Mouse (Mus musculus): Measurements from ENCODE around the gene Cldn3.
A peak's percentile ranks its signal among the peaks of the same experiment; 100 is the strongest.

Cldn3 gene

DNA sequence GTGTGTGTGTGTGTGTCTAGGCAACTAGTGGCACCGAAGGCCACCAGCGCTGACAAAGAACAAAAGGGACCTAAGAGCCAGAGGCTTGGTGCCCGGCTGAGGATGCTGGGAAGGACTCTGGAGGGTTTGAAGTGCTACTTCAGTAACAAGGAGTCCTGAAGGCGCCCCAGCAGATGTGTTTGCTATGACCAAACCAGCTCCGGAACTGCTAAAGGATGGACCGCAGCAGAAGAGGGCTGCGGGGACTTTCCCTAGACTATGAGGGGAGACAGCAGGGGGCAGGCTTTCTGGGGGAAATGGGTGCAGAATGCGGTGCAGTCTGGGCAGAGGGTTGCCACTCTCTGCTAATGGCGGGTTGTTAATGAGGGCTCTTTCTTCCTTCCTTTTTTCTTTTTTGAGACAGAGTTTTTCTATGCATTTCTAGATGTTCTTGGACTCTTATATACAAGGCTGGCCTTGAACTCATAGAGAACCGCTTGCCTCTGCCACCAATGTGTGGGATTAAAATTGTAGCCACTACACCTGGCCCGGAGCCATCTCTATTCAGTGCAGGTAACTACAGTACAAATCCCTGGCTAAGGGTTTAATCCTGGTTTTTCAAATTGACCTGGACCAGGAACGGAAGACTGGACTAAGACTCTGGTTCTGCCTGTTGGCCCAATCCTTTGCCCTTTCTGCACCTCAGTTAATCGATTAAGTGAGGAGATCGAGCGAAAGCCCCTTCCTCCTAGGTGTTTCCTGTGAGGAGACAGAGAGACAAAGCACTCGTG, 22.0 kb downstream of the Cldn3 start:
- DNase-seq = no peak

DNA sequence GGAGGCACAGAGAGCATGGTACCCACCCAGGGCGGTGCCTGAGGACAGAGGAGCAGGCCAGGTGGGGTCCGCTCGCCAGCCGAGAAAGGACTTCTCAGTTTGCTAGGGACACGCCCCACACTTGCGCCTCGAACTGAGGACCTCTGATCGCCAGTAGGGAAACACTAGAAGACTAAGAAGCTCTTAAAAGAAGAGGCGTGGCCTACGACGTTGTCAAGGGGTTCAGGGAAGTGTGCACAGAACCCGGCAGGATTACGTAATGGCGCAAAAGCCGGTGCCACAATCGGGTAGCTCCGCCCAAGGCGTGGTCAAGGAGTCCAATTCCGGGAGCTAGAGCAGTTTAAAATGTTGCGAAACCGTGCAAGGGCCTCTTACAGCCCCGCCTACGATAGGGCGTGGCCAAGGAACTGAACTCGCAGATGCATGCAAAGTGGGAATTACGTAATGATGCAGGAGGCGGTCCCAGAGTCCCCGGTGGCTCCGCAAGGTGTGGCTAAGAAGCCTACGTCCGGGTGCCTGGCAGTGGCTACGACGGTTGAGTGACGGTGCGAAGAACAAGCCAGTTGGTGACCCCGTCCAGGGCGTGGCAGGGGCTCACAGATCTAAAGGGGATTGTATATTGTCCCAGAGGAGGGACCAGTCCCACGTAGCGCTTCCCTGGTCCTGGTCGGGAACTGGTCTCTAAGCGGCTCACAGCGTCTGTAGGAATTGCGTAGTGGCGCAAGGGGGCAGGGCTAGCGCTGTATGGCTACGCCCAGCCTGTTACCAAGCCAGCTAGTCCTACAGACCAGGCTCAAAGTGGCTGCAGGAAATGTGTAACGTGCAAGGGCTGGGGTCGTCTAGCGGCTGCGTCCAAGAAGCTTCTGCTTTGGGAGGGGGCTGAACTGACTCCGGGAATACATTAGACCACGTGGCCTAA, 22.9 kb downstream of the Cldn3 start, which contains the start of gene Abhd11:
Abhd11 (plus strand) TSS at position 482 of the 919 bp plus-strand sequence.
- DNase-seq = peak; percentile 100

GRCm38 (mm10) chr5:135009590-135010319, 23.7 kb downstream of the Cldn3 start:
- DNase-seq = peak; percentile 92

DNA sequence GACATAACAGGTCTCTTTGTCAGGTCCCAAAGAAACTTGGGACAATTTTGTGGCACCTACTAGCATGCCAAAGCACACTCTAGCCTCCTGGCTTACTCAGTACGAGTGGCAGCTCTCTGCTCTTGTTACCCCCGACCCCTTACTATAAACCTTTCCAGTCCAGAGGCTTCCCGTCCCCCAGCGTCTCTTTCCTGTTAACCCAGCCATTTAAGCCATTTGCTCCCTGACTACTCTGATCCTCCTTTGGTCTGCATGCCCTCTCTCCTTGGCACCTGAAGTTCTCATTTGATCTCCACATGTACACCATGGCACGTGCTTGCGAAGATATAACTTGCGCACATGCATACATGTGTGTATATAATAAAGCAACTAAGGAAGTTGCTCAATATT, 24.3 kb downstream of the Cldn3 start:
- DNase-seq = no peak

DNA sequence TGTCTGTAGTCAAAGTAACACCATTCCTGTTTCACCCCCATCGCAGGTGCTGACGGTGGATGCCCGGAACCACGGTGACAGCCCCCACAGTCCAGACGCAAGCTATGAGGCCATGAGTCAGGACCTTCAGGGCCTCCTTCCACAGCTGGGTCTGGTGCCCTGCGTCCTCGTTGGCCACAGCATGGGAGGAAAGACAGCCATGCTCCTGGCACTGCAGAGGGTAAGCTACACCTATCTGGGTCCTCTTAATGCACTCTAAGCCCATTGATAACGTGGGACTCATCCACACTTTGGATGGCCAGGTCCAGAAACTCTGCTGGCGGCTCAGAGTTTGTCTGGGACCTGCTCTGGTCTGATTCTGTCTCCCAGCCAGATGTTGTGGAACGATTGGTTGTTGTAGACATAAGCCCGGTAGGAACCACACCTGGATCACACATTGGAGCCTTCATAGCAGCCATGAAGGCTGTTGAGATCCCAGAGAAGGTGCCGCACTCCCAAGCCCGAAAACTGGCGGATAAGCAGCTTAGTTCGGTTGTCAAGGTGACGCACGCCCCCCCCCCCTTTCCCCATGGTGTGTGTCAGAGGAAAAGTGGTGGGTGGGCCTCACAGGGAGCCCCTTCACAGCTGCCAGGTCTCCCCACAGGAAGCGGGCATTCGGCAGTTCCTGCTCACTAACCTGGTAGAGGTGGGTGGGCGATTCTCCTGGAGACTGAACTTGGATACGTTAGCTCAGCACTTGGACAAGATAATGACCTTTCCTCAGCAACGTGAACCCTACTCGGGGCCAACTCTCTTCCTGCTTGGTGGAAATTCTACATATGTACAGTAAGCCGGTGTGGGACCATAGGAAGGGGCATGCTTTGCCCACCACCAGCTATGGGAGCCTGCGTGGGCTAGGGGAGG, 25.1 kb downstream of the Cldn3 start:
- DNase-seq = no peak

- no peak for DNase-seq
Measured at GRCm38 (mm10) chr5:135011809-135012613, 26.0 kb downstream of the Cldn3 start.

DNA sequence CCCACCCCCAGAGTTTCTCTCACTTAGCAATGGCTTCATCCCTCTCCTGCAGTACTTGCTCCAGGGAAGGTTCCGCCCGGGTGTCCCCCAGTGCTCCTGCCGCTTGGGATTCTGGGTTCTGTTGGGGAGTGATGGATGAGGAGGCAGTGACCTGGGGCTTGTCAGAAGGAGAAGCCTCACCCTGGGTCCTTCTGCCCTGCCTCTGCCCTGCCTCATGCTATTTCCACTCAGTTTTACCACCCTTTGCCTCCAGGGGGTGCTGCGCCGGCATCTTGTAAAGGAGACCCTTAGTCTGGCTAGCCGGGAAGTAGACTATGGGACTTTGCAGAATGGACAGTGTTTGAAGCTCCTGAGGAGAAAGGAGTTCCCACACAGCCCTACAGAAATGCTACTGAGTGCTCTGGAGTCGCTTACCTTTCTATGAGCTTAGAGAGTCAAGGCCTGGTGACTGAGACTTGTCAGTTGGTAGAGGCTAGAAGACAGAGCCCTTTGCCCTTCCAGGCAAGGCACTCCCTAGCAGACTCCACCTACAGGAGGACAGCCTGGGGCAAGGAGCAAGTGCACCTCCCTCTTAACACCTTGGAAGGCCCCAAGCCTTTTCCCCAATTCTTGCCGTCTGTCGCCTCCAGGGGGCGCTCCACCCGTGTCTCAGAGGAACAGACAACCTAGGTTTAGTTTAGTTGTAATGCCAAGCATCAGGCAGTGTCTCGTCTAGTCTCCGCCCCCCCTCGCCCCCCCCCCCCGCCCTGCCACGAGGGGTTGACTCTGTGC, 26.8 kb downstream of the Cldn3 start:
- DNase-seq = peak; percentile 82

GRCm38 (mm10) chr5:135015497-135015896, 29.5 kb downstream of the Cldn3 start:
- peak; percentile 89 for DNase-seq

DNA sequence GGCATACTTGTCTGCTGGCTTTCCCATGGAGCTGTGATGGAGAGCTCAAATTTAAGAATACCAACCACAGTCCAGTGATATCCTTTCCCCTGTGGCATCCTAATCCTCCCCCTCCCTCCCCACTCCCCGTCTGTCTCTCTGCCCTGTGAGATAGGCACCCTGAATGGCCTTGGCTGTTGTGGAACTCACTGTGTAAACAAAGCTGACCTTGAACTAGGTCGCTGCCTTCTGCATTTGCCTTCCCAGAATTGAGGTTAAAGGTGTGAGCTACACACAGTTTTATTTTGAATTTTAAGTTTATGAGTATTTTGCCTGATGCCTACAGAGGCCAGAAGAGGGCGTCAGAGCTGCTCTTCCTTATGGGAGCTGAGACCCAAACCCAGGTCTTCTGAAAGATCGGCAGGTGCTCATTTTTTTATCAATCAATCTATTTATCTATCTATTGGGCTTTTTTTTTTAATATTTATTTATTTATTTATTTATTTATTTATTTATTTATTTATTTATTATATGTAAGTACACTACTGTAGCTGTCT, 30.3 kb downstream of the Cldn3 start:
- no peak for DNase-seq

GRCm38 (mm10) chr5:135021814-135022213, 35.8 kb downstream of the Cldn3 start:
- DNase-seq = peak; percentile 93

GRCm38 (mm10) chr5:135023344-135024173, 37.5 kb downstream of the Cldn3 start, which contains the start of gene Stx1a:
Gene Stx1a (plus strand): TSS chr5:135023482.
- peak; percentile 94 for DNase-seq

- peak; percentile 63 for DNase-seq
Measured at GRCm38 (mm10) chr5:135024665-135025224, 38.7 kb downstream of the Cldn3 start.

- DNase-seq = no peak
Measured at GRCm38 (mm10) chr5:135025899-135026298, 39.9 kb downstream of the Cldn3 start.

GRCm38 (mm10) chr5:135029007-135029854, 43.2 kb downstream of the Cldn3 start:
- peak; percentile 74 for DNase-seq

DNA sequence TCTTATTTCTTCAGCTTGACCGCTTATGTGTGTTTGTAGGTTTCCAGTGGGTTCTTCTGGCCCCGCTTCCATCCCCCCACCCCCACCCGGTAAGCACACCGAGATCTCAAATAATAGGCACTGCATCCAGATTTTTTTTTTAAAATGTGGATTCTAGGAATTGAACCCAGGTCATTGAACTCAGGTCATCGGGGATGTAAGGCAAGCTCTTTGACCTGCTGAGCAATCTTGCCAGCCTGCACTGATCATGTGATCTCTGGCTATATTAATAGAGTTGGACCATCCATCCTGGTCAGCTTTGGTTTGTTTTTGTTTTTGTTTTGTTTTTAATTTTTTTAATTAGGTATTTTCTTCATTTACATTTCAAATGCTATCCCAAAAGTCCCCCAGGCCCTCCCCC, 46.6 kb downstream of the Cldn3 start:
- DNase-seq = no peak

DNA sequence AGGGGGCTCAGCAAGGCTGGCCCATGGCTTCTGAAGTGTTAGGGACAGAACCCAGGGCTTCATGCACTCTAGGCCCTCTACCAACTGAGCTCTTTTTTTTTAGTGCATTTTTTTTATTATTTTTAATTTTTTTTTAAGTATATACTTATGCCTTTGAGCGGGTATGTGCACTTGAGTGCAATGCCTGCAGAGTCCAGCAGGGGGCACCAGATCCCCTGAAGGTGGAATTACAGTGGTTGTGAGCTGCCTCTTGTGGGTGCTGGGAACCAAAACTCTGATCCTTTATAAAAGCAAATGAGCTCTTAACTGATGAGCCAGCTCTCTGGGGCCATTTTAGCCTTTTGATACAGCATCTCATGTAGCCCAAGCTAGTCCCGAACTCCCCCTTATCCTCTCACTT, 48.6 kb downstream of the Cldn3 start:
- DNase-seq = no peak

DNA sequence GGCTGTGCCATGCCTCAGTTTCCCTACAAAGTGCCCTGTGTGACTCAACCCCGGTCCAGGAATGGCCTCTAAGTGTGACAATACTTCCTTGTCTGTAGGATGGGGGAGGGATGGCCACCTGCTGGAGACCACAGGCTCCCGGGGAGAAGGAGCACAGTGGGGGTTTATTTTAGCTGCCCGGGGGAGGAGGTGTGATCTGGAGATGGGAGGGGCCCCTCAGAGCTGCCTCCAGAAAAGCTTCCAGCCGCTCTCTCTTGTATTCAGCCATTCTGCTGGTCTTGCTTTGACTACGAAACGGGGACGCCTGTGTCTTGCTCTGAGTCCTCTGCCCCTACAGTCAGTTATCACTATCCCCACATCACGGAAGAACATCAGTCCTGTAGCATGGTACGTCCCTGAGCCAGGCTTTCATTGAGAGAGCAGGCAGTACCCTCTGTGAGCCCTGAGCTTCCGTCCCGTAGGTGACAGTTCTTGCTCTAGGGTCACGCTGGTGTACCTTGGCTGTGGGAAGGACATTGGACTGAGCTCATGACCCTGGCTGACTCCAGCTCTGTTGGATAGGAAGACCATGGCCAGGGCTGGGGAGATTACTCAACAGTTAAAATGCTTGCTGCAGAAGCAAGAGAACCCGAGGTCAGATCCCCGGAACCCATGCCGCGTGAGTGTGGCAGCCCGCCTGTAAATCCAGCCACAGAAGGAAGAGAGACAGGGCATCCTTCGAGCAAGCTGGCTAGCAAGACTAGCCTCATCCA, 49.8 kb downstream of the Cldn3 start:
- no peak for DNase-seq
